Mouse (Mus musculus) G1E-ER4 (cell line): ENCODE data around the gene Ciz1. TPM values are rescaled to one million over a fixed set of nuclear protein-coding genes. Genes with fewer than 3 reads are reported as not detected.

ENCODE experiments used
- GATA1 ChIP-seq: IDR thresholded peaks from one replicate; pipeline ENCODE4 v1.8.0; 2012; ENCODE audit warnings: low read length, inconsistent platforms
- polyA plus RNA-seq: library from polyadenylated mRNA; stranded (reverse); fragments of >175 nt; gene quantifications from 2 replicates; pipeline ENCODE4 v1.2.3, GENCODE M21; 2012

Gene Ciz1
- polyA plus RNA-seq, 1 experiment = 353 TPM

DNA sequence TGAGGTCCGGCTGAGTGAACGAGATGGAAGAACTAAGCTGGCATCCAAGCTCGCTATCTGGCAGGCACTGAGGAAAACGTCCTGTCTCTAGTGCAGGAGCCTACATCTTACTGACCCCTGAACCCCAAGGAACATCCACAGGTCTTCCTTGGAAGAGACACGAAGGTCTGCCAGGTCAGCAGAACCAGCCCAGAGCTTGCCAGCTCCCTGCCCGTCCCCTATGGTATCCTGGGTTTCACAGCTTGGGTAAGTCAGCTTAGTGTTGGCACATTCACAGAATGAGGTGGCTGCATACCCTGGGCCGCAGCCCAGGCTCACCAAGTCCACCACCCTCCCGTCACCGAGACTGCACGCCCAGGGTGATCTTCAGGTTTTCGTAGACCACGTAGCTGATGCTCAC, 63.7 kb downstream of the Ciz1 start:
- TF ChIP-seq GATA1 = no peak

DNA sequence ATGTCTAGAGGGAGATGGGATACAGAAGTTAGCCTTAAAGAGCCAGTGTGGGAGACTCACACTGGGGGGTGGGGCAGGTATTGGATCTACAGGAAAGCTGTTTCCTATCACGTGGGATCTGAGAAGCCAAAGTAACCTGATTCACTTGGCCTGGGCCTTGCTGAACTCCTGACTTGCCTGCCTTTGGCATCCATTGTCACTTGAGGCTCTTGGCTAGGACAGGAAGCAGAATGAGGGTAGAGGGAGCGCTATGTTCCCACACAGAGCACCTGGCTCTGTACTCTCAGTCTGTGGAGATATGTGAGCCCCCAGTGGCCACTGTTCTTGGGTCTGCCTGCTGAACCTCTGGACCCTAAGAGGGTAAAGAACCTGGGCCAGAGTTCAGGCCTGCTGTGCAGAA, 64.4 kb downstream of the Ciz1 start:
- no peak for TF ChIP-seq GATA1

DNA sequence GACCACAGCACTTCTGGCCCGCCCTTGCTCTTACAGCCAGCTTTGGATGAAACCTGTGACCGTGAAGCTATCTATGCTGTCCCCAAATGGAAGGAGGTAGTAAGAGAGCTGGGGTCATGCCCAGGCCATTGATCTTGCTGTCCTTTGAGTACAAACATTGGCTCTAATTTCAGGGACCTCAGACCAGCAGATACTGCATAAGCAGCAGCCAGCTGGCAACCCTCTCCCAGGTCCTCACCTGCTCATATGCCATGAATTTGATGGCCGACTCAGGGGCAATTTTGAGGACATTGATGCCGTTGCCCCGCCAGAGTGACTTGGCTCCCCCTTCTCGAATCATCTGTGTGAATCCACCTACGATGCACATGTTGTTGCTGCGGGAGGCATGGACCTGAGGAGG, 65.4 kb downstream of the Ciz1 start:
- TF ChIP-seq GATA1 = no peak

DNA sequence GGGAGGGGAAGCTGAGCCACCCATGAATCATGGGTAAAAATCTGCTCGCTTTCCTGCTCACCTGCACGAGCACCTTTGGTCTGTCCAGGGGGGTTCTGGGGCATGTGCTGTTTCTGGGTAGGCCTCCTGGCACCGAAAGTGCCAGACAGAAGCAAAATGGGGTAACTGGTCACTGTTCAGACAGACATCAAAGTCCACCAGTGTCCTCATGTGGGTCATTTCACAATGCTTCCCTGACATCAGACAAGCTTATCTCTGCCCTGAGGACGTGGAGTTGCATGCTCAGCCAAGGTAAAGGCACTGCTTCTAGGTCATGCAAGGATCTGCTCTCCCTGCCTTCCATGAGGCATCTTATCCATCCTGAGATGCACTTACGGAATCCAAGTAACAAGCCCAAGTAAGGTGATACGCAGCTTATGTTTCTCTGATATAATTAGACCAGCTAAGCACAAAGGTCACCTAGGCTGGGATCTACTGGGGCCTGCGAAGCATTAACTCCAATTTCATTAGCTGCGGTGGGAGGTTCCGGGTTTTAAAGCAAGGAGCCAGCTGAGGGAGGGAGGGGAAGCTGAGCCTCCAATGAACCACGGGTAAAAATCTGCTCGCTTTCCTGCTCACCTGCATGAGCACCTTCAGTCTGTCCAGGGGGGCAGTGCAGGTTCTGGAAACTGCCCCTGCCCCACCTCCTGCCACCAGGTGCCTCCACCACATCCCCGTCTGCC, 66.5 kb downstream of the Ciz1 start:
- TF ChIP-seq GATA1 = no peak

DNA sequence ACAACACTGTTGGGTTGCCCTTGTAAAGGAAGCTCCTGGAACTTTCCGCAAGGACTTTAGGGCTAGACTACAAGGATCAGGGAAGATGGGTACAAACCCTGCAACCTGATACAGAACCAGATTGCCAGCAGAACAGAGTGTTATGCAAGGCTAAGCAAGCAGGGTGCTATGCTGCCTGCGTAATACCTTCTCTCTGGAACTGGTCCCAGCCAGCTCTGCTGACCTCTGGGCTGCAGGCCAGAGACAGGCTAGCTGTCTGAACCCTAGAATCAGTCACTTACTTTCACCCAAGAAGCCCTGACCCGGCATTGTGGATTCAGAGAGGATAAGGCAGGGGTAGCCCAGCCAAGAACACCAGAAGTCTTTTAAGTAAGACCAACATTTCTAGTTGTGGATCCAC, 67.2 kb downstream of the Ciz1 start:
- TF ChIP-seq GATA1 = no peak

DNA sequence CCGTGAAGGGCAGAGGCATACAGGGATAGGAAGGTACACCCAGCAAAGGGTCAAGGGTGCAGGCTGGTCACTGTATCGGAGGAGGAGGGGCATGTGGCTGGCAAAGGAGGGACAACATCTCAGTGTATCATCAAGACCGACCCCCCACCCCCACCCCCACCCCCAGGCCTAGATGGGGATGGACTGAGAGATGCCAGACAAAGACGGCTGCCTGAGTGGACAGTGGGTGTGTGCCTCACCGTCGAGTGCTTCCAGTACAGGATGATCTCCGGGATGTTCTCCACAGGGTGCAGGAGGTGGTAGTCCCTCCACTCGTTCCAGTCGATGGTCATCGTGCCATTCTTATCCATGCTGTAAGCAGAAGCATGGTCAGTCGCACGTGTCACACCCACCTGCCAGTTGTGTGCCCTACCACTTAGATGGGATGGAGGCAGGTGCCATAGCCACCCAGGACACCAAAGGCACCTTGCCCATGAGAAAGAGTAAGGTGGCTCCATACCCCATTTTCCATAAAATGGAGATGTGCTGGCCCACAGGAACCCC, 68.0 kb downstream of the Ciz1 start:
- no peak for TF ChIP-seq GATA1

DNA sequence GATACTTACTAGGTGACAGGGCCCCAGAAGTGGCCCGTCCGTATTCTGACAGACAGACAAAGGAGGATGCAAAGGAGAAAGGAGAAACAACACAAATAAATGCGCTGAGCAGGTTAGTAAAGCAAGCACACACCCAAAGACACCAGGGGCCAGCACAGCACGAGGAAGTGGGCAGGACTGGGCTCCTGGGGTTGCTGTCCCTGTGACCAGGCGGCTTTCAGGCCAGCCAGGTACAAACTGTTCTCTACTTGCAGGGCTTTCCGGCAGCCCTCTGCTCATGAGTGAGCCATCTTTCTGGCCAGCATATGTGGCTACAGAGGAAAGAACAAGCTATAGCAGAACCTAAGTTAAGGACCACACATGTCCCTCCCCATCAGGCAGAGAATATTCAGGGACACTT, 68.5 kb downstream of the Ciz1 start:
- no peak for TF ChIP-seq GATA1

DNA sequence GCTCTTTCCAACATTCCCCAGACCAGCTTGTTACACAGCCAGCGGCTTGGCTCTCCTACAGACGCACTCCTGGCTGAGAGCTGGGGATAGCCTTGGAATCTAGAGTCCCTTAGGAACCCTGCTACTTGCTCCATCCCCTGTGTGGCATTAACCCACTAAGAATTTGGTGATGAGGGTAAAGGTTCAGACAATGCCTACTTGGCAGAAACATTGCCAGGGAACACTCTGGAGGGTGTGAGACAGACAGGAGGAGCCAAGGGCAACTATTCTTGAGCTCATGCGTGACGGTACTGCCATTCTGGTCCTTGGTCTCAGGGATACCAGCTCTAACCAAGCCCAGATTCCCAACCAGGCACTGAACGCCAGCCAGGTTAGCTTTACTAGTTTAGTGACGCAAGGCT, 69.7 kb downstream of the Ciz1 start:
- TF ChIP-seq GATA1 = no peak

DNA sequence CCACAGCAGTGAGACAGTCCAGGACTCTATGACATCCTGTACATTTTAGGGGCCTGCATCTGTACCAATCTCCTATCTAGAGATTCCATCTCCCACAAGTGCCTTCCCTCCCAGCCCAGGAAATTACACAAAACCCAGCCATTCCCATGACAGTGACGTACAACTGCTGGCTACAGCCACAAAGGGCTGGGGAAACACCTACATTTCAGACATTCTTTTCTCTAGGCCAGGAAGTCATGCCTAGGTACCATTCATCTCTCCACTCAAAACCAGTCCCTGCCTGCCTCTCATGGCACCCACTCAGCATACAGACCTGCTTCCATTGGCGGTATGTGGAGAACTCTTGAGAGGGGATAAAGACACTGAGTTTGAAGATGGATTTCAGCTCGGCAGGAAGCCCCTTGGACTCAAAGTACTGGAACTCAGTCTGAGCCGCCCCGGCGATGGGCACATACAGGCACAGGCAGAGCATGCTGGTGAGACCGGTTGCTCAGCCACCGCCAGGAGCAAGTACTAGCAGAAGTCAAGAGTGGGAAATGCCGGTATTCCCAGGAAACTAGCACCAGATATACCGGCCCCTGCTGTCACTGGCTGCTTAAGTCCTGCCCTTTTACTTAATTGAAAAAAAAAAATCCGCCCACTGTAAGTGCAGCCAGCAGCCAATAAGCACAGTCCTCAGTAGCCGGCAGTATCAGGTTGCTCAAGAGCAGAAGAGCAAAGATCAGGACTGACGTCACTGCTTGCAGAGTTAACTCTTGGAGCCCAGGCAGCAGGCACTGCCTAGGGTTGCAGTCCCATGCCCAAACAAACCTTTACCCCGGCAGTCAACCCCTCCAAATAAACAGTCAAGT, 71.6 kb downstream of the Ciz1 start:
- TF ChIP-seq GATA1 = no peak

DNA sequence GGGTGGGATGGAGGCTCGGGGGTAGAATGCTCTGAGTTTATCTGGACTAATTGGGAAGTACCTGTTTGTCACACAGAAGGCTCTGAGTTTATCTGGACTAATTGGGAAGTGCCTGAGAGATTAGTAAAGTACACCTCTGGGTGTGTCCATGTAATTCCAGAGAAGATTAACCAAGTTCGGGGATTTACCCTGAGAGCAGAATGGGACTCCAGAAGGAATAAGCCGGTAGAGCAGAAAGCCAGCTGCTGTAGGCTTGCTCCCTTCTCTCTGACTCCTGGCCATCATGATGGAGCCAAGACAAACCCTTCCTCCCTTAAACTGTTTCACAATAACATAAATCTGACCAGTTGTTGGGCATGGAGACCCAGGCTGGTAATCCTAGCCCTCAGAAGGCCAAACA, 72.7 kb downstream of the Ciz1 start:
- no peak for TF ChIP-seq GATA1

DNA sequence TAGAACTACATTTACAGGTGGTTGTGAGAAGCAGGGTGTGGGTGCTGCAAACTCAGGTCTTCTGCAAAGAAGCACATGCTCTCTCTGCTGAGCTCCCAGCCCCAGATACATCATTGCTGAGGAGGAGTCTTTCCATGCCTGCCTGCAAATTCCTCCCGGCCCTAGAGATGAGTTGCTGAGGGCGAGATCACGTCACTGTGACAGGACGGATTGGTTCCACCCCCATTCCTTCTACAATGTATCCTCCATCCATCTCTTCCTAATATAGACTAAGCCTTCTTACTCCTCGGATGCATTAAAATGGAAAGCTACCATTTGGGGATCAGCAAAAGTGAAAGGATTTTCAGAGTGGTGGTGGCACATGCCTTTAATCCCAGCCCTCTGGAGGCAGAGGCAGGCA, 73.4 kb downstream of the Ciz1 start:
- no peak for TF ChIP-seq GATA1

DNA sequence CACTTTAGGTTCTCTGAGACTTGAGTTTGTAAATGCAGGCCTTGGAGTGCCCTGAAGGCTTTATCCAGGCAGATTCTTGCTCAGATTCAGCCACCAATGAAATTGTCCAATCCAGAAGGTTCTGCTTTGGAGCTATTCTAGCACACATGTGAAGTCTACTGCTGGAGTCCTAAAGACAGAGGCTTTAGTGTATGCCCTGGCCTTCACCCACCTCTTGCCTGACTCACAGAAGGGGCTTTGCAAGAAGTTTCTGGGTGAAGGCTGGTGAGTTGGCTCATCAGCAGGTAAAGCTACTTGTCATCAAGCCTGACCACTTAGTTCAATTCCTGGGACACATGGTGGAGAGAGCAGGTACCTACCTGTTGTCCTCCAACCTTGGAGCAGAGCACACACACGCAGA, 74.0 kb downstream of the Ciz1 start:
- no peak for TF ChIP-seq GATA1

DNA sequence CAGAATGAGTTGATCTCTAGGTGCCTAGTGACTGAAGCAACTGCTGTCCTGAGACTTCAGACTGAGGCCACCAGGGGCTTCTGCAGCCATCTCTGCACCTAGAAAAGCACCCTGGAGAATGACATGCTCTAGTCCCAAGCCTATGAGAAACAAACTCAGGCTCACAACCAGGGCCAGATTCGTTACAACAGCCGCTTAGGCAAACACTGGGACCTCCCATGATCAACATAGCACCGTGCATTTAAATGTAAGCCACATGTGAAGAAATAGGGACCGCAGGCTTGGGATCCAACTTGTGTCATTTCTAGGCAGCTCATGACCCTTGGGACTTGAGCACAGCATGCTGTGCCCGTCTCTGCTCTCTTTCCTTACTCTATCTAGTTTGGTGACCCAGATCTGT, 75.6 kb downstream of the Ciz1 start:
- no peak for TF ChIP-seq GATA1

DNA sequence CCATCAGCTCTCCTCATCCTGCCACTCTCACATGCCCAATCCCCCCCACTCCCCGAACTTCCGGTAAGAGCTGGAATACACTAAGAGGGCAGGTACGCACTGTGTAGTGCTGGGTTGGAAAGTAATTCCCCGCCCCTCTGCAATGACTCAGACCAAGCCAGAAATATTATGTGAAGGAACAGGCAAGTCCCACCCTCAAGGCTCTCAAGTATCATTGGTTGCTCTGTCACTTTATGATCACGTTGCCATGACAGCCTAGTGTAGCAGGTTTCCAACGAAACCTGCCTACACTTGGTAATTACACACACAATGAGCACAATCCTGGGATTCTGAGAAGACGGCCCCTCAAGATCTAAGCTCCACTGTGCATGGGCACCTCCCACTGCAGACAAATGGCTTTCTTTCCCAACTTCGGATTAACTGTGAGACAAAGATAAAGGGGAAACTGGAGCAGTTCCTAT, 76.2 kb downstream of the Ciz1 start:
- no peak for TF ChIP-seq GATA1

DNA sequence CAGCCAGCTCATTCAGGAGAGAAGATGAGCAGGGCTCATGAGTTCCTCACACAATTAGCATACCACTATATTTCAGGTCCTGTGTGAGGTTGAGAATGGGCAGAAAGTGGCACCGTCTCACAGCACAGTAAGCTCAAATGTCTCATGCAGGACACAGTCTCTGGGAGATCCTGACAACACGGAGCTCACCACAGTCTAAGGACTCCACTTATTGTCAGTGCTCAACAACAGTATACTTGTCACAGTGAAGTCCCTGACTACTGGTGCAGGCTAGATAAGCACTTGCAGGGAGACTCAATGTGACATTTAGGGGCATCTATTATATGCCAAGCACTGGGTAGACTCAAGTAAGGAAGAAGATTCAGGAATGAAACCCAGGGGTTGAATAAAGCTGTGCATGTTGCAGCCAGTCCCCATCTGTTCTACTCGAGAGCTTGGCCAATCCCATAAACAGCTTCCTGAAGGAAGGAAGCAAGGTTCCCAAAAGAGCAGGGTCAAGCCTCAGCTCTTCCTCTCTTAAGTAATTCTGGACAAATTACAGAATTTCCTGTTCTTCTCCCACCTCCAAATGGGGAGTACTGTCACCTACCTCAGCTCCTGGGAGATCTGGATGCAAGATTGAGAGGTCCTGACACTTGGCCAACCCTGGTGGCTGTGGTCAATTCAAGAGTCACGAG, 77.2 kb downstream of the Ciz1 start:
- TF ChIP-seq GATA1 = no peak

Other genes starting within 250 kb of the Ciz1 start
- 97.4 and 106 TPM in 2 replicates for gene Prrc2b, start 201.2 kb upstream of the Ciz1 start, polyA plus RNA-seq
- gene Pomt1, start 115.7 kb upstream of the Ciz1 start, polyA plus RNA-seq = 17.6 and 19.8 TPM in 2 replicates
- 65.6 and 82.9 TPM in 2 replicates for gene Uck1, start 92.2 kb upstream of the Ciz1 start, polyA plus RNA-seq
- 25.4 and 27.7 TPM in 2 replicates for gene Golga2, start 64.9 kb upstream of the Ciz1 start, polyA plus RNA-seq
- 127 and 446 TPM in 2 replicates for gene Swi5, start 64.3 kb upstream of the Ciz1 start, polyA plus RNA-seq
- 0.04 and 0.13 TPM in 2 replicates for gene Dnm1, start 1.0 kb downstream of the Ciz1 start, polyA plus RNA-seq
- gene 1110008P14Rik, start 29.6 kb downstream of the Ciz1 start, polyA plus RNA-seq = 68.1 and 99.6 TPM in 2 replicates
- not detected in 2 replicates for gene Lcn2, start 35.9 kb downstream of the Ciz1 start, polyA plus RNA-seq
- 8.1 and 10.6 TPM in 2 replicates for gene Ptges2, start 43.6 kb downstream of the Ciz1 start, polyA plus RNA-seq
- 8.4 and 10.4 TPM in 2 replicates for gene Naif1, start 98.1 kb downstream of the Ciz1 start, polyA plus RNA-seq
- 10.0 and 11.7 TPM in 2 replicates for gene Slc25a25, start 99.1 kb downstream of the Ciz1 start, polyA plus RNA-seq
- gene Fam102a, start 183.0 kb downstream of the Ciz1 start, polyA plus RNA-seq = 11.4 and 12.0 TPM in 2 replicates
- 7.4 and 8.5 TPM in 2 replicates for gene Dpm2, start 218.5 kb downstream of the Ciz1 start, polyA plus RNA-seq
- gene Pip5kl1, start 222.5 kb downstream of the Ciz1 start, polyA plus RNA-seq = 0.36 TPM in 1 of 2 replicates, not detected in the other
- not detected in 2 replicates for gene 9430097D07Rik, start 223.4 kb downstream of the Ciz1 start, polyA plus RNA-seq
- 25.5 and 29.4 TPM in 2 replicates for gene St6galnac4, start 234.8 kb downstream of the Ciz1 start, polyA plus RNA-seq
- 47.5 and 58.6 TPM in 2 replicates for gene St6galnac6, start 247.4 kb downstream of the Ciz1 start, polyA plus RNA-seq